Mouse (Mus musculus): ENCODE measurements around the gene Ero1lb. TPM values are rescaled to one million over a fixed set of nuclear protein-coding genes. Genes with fewer than 3 reads are reported as not detected.
A peak's percentile ranks its signal among the peaks of the same experiment; 100 is the strongest.
"Not testable (repeated sequence)": the region's sequence is repeated elsewhere in the genome, so short reads cannot be mapped to it uniquely, and the experiment has no call there.

Gene Ero1lb
- polyA plus RNA-seq, 1 experiment from 2014 or later, result 7.9 TPM

GRCm38 (mm10) chr13:12614026-12614425, 48.4 kb downstream of the Ero1lb start:
- H3K27me3 ChIP-seq (ENCODE audit: low read depth, poor library complexity, severe bottlenecking); H3K4me3 ChIP-seq; H3K9me3 ChIP-seq (replicated peaks); H3K4me1 ChIP-seq; H3K27ac ChIP-seq; DNase-seq (ENCODE audit: low spot score): not testable (repeated sequence)
- 96% methylated on average over 6 of the region's 6 CpGs for WGBS
- H3K36me3 ChIP-seq, result peaks cover 41% of the 10 kb centered on the region

GRCm38 (mm10) chr13:12614591-12614990, 48.9 kb downstream of the Ero1lb start:
- not testable (repeated sequence) for H3K27ac ChIP-seq; H3K4me3 ChIP-seq; H3K9me3 ChIP-seq (replicated peaks); H3K4me1 ChIP-seq; DNase-seq (ENCODE audit: low spot score); H3K27me3 ChIP-seq (ENCODE audit: low read depth, poor library complexity, severe bottlenecking)
- H3K36me3 ChIP-seq, result peaks cover 46% of the 10 kb centered on the region
- WGBS, result 91% methylated on average over 7 of the region's 7 CpGs

- not testable (repeated sequence) for H3K4me3 ChIP-seq; H3K4me1 ChIP-seq; H3K27ac ChIP-seq; H3K9me3 ChIP-seq (replicated peaks); DNase-seq (ENCODE audit: low spot score); H3K27me3 ChIP-seq (ENCODE audit: low read depth, poor library complexity, severe bottlenecking)
- 94% methylated on average over 10 of the region's 10 CpGs for WGBS
- peaks cover 51% of the 10 kb centered on the region for H3K36me3 ChIP-seq
These were observed 49.3 kb downstream of the Ero1lb start for GRCm38 (mm10) chr13:12615014-12615413.

GRCm38 (mm10) chr13:12616489-12616888, 50.8 kb downstream of the Ero1lb start:
- H3K4me1 ChIP-seq; H3K4me3 ChIP-seq; DNase-seq (ENCODE audit: low spot score); H3K9me3 ChIP-seq (replicated peaks); H3K27ac ChIP-seq; H3K27me3 ChIP-seq (ENCODE audit: low read depth, poor library complexity, severe bottlenecking): not testable (repeated sequence)
- H3K36me3 ChIP-seq, result peaks cover 65% of the 10 kb centered on the region
- 82% methylated on average over 3 of the region's 3 CpGs for WGBS

GRCm38 (mm10) chr13:12619808-12620207, 54.1 kb downstream of the Ero1lb start:
- not testable (repeated sequence) for H3K4me1 ChIP-seq; H3K27ac ChIP-seq; H3K9me3 ChIP-seq (replicated peaks); H3K4me3 ChIP-seq; H3K27me3 ChIP-seq (ENCODE audit: low read depth, poor library complexity, severe bottlenecking); DNase-seq (ENCODE audit: low spot score)
- WGBS, result 90% methylated on average over 8 of the region's 8 CpGs
- peaks cover 60% of the 10 kb centered on the region for H3K36me3 ChIP-seq

- H3K27ac ChIP-seq; H3K27me3 ChIP-seq (ENCODE audit: low read depth, poor library complexity, severe bottlenecking); H3K4me1 ChIP-seq; H3K9me3 ChIP-seq (replicated peaks); H3K4me3 ChIP-seq; DNase-seq (ENCODE audit: low spot score): not testable (repeated sequence)
- 92% methylated on average over 3 of the region's 3 CpGs for WGBS
- H3K36me3 ChIP-seq, result peaks cover 31% of the 10 kb centered on the region
These were observed 60.4 kb downstream of the Ero1lb start for GRCm38 (mm10) chr13:12626061-12626460.

GRCm38 (mm10) chr13:12627746-12628145, 62.1 kb downstream of the Ero1lb start:
- WGBS, result 95% methylated on average over 8 of the region's 8 CpGs

GRCm38 (mm10) chr13:12628181-12628580, 62.5 kb downstream of the Ero1lb start:
- not testable (repeated sequence) for H3K27ac ChIP-seq; DNase-seq (ENCODE audit: low spot score); H3K27me3 ChIP-seq (ENCODE audit: low read depth, poor library complexity, severe bottlenecking); H3K4me3 ChIP-seq; H3K9me3 ChIP-seq (replicated peaks); H3K4me1 ChIP-seq
- H3K36me3 ChIP-seq, result peaks cover 13% of the 10 kb centered on the region; the same call in 1 of the 2 replicates
- WGBS, result 86% methylated on average over 5 of the region's 5 CpGs

More at GRCm38 (mm10) chr13:12627746-12628145, 62.1 kb downstream of the Ero1lb start:
- H3K27ac ChIP-seq; H3K4me3 ChIP-seq; DNase-seq (ENCODE audit: low spot score); H3K27me3 ChIP-seq (ENCODE audit: low read depth, poor library complexity, severe bottlenecking); H3K4me1 ChIP-seq; H3K9me3 ChIP-seq (replicated peaks): not testable (repeated sequence)
- peaks cover 17% of the 10 kb centered on the region for H3K36me3 ChIP-seq

- not testable (repeated sequence) for DNase-seq (ENCODE audit: low spot score); H3K4me1 ChIP-seq; H3K27me3 ChIP-seq (ENCODE audit: low read depth, poor library complexity, severe bottlenecking); H3K4me3 ChIP-seq; H3K9me3 ChIP-seq (replicated peaks); H3K27ac ChIP-seq; H3K36me3 ChIP-seq
- 91% methylated on average over 5 of the region's 5 CpGs for WGBS
These were observed 64.6 kb downstream of the Ero1lb start for GRCm38 (mm10) chr13:12630252-12630651.

GRCm38 (mm10) chr13:12634941-12635588, 69.4 kb downstream of the Ero1lb start:
- H3K4me1 ChIP-seq; H3K36me3 ChIP-seq; H3K27me3 ChIP-seq (ENCODE audit: low read depth, poor library complexity, severe bottlenecking); H3K9me3 ChIP-seq (replicated peaks); H3K4me3 ChIP-seq; DNase-seq (ENCODE audit: low spot score); H3K27ac ChIP-seq: not testable (repeated sequence)
- WGBS, result 86% methylated on average over 1 of the region's 6 CpGs

- not testable (repeated sequence) for H3K9me3 ChIP-seq (replicated peaks); H3K36me3 ChIP-seq; H3K27me3 ChIP-seq (ENCODE audit: low read depth, poor library complexity, severe bottlenecking); H3K4me1 ChIP-seq; H3K27ac ChIP-seq; DNase-seq (ENCODE audit: low spot score); H3K4me3 ChIP-seq
- WGBS, result 86% methylated on average over 4 of the region's 4 CpGs
These were observed 77.1 kb downstream of the Ero1lb start for GRCm38 (mm10) chr13:12642795-12643194.

GRCm38 (mm10) chr13:12646676-12647075, 81.0 kb downstream of the Ero1lb start:
- H3K36me3 ChIP-seq; H3K4me1 ChIP-seq; H3K9me3 ChIP-seq (replicated peaks); DNase-seq (ENCODE audit: low spot score); H3K27me3 ChIP-seq (ENCODE audit: low read depth, poor library complexity, severe bottlenecking); H3K4me3 ChIP-seq; H3K27ac ChIP-seq: not testable (repeated sequence)
- 80% methylated on average over 5 of the region's 5 CpGs for WGBS

- peak; percentile 61 for DNase-seq (ENCODE audit: low spot score)
- H3K27ac ChIP-seq, result peak overlapping the region; percentile 78
These were observed 84.6 kb downstream of the Ero1lb start for GRCm38 (mm10) chr13:12650020-12650876.

More at GRCm38 (mm10) chr13:12650020-12650876, 84.6 kb downstream of the Ero1lb start:
- not testable (repeated sequence) for H3K27me3 ChIP-seq (ENCODE audit: low read depth, poor library complexity, severe bottlenecking); H3K4me1 ChIP-seq; H3K9me3 ChIP-seq (replicated peaks); H3K36me3 ChIP-seq
- peak overlapping the region; percentile 48 for H3K4me3 ChIP-seq
- under 1% methylated on average over 61 of the region's 79 CpGs for WGBS

Data from limb, embryonic 10.5 days (tissue).